Mouse (Mus musculus) c-Kit-negative CD71-positive TER-119-positive erythroid progenitor cells, embryonic 14.5 days (primary cell): ENCODE measurements around the gene Cadm3.

Experiments used
- DNase-seq: peaks from one replicate; pipeline ENCODE4 v3.0.0-alpha.2; 2013; ENCODE audit warnings: low read depth, low spot score

Cadm3 gene

GRCm38 (mm10) chr1:173367356-173368046 lies at the start of gene Cadm3:
TSS of gene Cadm3 (minus strand) at chr1:173367695.
- no peak for DNase-seq

- no peak for DNase-seq
Measured at GRCm38 (mm10) chr1:173414631-173415030, 47.1 kb upstream of the Cadm3 start.

GRCm38 (mm10) chr1:173411863-173412262 lies 44.4 kb upstream of the Cadm3 start:
- DNase-seq, result no peak

GRCm38 (mm10) chr1:173409066-173409465 lies 41.6 kb upstream of the Cadm3 start:
- DNase-seq, result no peak

- DNase-seq, result no peak
Measured at GRCm38 (mm10) chr1:173404696-173405309, 37.3 kb upstream of the Cadm3 start.

- DNase-seq, result peak; percentile 72
Measured at GRCm38 (mm10) chr1:173398323-173398970, 31.0 kb upstream of the Cadm3 start.

GRCm38 (mm10) chr1:173391754-173392153 lies 24.3 kb upstream of the Cadm3 start:
- DNase-seq, result no peak

GRCm38 (mm10) chr1:173389901-173390401 lies 22.5 kb upstream of the Cadm3 start:
- DNase-seq, result no peak

GRCm38 (mm10) chr1:173389431-173389830 lies 21.9 kb upstream of the Cadm3 start:
- no peak for DNase-seq

GRCm38 (mm10) chr1:173381436-173381835 lies 13.9 kb upstream of the Cadm3 start:
- DNase-seq, result no peak

GRCm38 (mm10) chr1:173377380-173378112 lies 10.1 kb upstream of the Cadm3 start:
- DNase-seq, result no peak

- DNase-seq, result no peak
Measured at GRCm38 (mm10) chr1:173374020-173374419, 6.5 kb upstream of the Cadm3 start.

- no peak for DNase-seq
Measured at GRCm38 (mm10) chr1:173371586-173371985, 4.1 kb upstream of the Cadm3 start.

- no peak for DNase-seq
Measured at GRCm38 (mm10) chr1:173370456-173370855, 3.0 kb upstream of the Cadm3 start.

- DNase-seq, result no peak
Measured at GRCm38 (mm10) chr1:173369611-173370010, 2.1 kb upstream of the Cadm3 start.

GRCm38 (mm10) chr1:173366701-173367355 lies 667 bp downstream of the Cadm3 start:
- no peak for DNase-seq

GRCm38 (mm10) chr1:173365970-173366409 lies 1.5 kb downstream of the Cadm3 start:
- DNase-seq, result no peak

- no peak for DNase-seq
Measured at GRCm38 (mm10) chr1:173364125-173364800, 3.2 kb downstream of the Cadm3 start.

GRCm38 (mm10) chr1:173363436-173363835 lies 4.1 kb downstream of the Cadm3 start:
- no peak for DNase-seq

GRCm38 (mm10) chr1:173361651-173362050 lies 5.8 kb downstream of the Cadm3 start:
- DNase-seq, result no peak
